Comparison of ENCODE assay signal across 19 mouse cellular contexts in the genomic region with DNA sequence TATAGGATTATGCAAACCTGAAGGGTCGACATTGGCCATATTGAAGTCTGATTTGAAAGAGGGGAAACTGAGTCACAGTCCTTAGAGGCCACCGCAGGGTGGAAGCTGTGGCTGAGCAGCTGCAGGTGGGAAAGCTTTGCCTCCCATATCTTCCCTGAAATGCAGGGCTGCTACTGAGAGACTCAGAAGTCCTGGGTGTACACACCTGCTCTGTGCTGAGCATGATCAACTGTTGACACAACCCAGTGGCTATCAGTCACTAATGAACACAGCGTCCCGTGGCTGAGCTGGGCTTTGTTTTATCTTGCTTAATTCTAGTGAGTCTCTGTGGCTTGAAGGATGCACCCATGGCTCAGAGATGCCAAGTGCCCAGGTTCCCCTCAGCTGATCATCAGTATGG. TPM values are rescaled to one million over a fixed set of nuclear protein-coding genes. Genes with fewer than 3 reads are reported as not detected.
A peak's percentile ranks its signal among the peaks of the same experiment; 100 is the strongest.
DNase-seq lines count a peak whose midpoint lies in the region; ATAC-seq and TF ChIP-seq lines count a peak whose summit lies in the region.
"Had no signal": no experiment of that assay in that cellular context is flagged by ENCODE, and none has a peak within 500 bp of the region (broad histone marks: within the 10 kb centered on the region; RNA-seq: fewer than 3 reads in every experiment).

No protein-coding gene starts in this region.

- TF ChIP-seq EP300 in stomach, postnatal 0 days (optimal IDR thresholded peaks at IDR 0.05) = no peak

- H3K4me1 ChIP-seq in stomach, embryonic 14.5 days (ENCODE audit: control insufficient read depth, insufficient read depth, low read length) = no peaks in the 10 kb centered on the region
- no peaks in the 10 kb centered on the region for H3K4me1 ChIP-seq in stomach, embryonic 15.5 days
- H3K4me1 ChIP-seq in stomach, postnatal 0 days (replicated peaks; ENCODE audit: control insufficient read depth, insufficient read depth) = no peaks in the 10 kb centered on the region
- H3K4me1 ChIP-seq: embryonic facial prominence, embryonic 13.5 days; embryonic facial prominence, embryonic 15.5 days had no signal

- no peaks in the 10 kb centered on the region for H3K27me3 ChIP-seq in stomach, embryonic 14.5 days (ENCODE audit: control insufficient read depth, insufficient read depth, low read length)
- no peaks in the 10 kb centered on the region for H3K27me3 ChIP-seq in stomach, embryonic 15.5 days (replicated peaks)
- no peaks in the 10 kb centered on the region for H3K27me3 ChIP-seq in stomach, postnatal 0 days (ENCODE audit: control insufficient read depth, insufficient read depth, low read length)
- H3K27me3 ChIP-seq: embryonic facial prominence, embryonic 13.5 days; embryonic facial prominence, embryonic 15.5 days; forebrain, embryonic 12.5 days had no signal

- H3K9me3 ChIP-seq in stomach, embryonic 14.5 days (ENCODE audit: control insufficient read depth, low read depth, low read length) = no peaks in the 10 kb centered on the region
- no peaks in the 10 kb centered on the region for H3K9me3 ChIP-seq in stomach, embryonic 15.5 days
- no peaks in the 10 kb centered on the region for H3K9me3 ChIP-seq in stomach, postnatal 0 days (ENCODE audit: control insufficient read depth, low read length)
- H3K9me3 ChIP-seq: embryonic facial prominence, embryonic 13.5 days; embryonic facial prominence, embryonic 15.5 days; forebrain, embryonic 10.5 days; forebrain, embryonic 12.5 days had no signal

- no peaks in the 10 kb centered on the region for H3K36me3 ChIP-seq in stomach, embryonic 14.5 days (ENCODE audit: control insufficient read depth, insufficient read depth, low read length)
- no peaks in the 10 kb centered on the region for H3K36me3 ChIP-seq in stomach, embryonic 15.5 days
- no peaks in the 10 kb centered on the region for H3K36me3 ChIP-seq in stomach, postnatal 0 days (ENCODE audit: control insufficient read depth, insufficient read depth, low read length)
- H3K36me3 ChIP-seq: embryonic facial prominence, embryonic 13.5 days; embryonic facial prominence, embryonic 15.5 days; forebrain, embryonic 10.5 days; forebrain, embryonic 12.5 days had no signal

- no peak for TF ChIP-seq CTCF in stomach, postnatal 0 days (IDR thresholded peaks at IDR 0.05; ENCODE audit: low read depth)

- peak; percentile 23 for DNase-seq in stomach, postnatal 0 days (ENCODE audit: low spot score)
- no peak for DNase-seq in gastrocnemius, adult 8-10 months (ENCODE audit: low spot score in 2 of 2)
- no peak for DNase-seq in kidney, adult 11 months
- DNase-seq: adrenal gland, adult 2 months; adrenal gland, postnatal 10 days; adrenal gland, postnatal 25 days; embryo, embryonic 11 days had no signal

- H3K4me3 ChIP-seq in stomach, embryonic 14.5 days (ENCODE audit: low read depth, low read length) = no peak overlapping the region
- no peak overlapping the region for H3K4me3 ChIP-seq in stomach, embryonic 15.5 days (replicated peaks)
- H3K4me3 ChIP-seq in stomach, postnatal 0 days (ENCODE audit: low read depth, low read length) = no peak overlapping the region
- H3K4me3 ChIP-seq: embryonic facial prominence, embryonic 13.5 days; embryonic facial prominence, embryonic 15.5 days; erythroblast, embryonic 14.5 days; forebrain, embryonic 10.5 days; forebrain, embryonic 12.5 days had no signal

- no peak overlapping the region for H3K4me2 ChIP-seq in stomach, embryonic 14.5 days (replicated peaks; ENCODE audit: low read depth, low read length)
- H3K4me2 ChIP-seq in stomach, embryonic 15.5 days = no peak overlapping the region
- H3K4me2 ChIP-seq in stomach, postnatal 0 days (replicated peaks; ENCODE audit: low read depth) = no peak overlapping the region
- H3K4me2 ChIP-seq: embryonic facial prominence, embryonic 13.5 days; embryonic facial prominence, embryonic 15.5 days; forebrain, embryonic 12.5 days had no signal

- H3K9ac ChIP-seq in stomach, embryonic 14.5 days (replicated peaks; ENCODE audit: low read depth, low read length) = no peak overlapping the region
- no peak overlapping the region for H3K9ac ChIP-seq in stomach, embryonic 15.5 days
- H3K9ac ChIP-seq in stomach, postnatal 0 days (ENCODE audit: low read length) = no peak overlapping the region
- H3K9ac ChIP-seq: embryonic facial prominence, embryonic 13.5 days; embryonic facial prominence, embryonic 15.5 days; forebrain, embryonic 12.5 days had no signal

- H3K27ac ChIP-seq in stomach, embryonic 14.5 days (ENCODE audit: low read length) = no peak overlapping the region
- H3K27ac ChIP-seq in stomach, embryonic 15.5 days = no peak overlapping the region
- no peak overlapping the region for H3K27ac ChIP-seq in stomach, postnatal 0 days (replicated peaks)
- H3K27ac ChIP-seq: embryonic facial prominence, embryonic 13.5 days; embryonic facial prominence, embryonic 15.5 days; forebrain, embryonic 10.5 days; forebrain, embryonic 12.5 days had no signal

- ATAC-seq in stomach, embryonic 14.5 days (ENCODE audit: insufficient number of reproducible peaks, insufficient read depth, low FRiP score, low read depth) = 0 out of 2 replicates have a peak, but pooled peaks have one; percentile 18
- peak; percentile 50; the same call in 1 of the 2 replicates for ATAC-seq in stomach, embryonic 15.5 days (ENCODE audit: insufficient read depth, low FRiP score, low read depth)
- ATAC-seq in stomach, postnatal 0 days (ENCODE audit: low FRiP score, low TSS enrichment) = peak; percentile 61; the same call in 1 of the 2 replicates
- ATAC-seq: forebrain, embryonic 14.5 days; forebrain, embryonic 16.5 days had no signal

- WGBS in stomach, embryonic 14.5 days = 60% methylated on average over 4 of the region's 4 CpGs
- WGBS in stomach, embryonic 15.5 days = 62% methylated on average over 4 of the region's 4 CpGs
- 44% methylated on average over 4 of the region's 4 CpGs for WGBS in stomach, postnatal 0 days

RNA-seq across cellular contexts. Expression of a gene that starts 53.0 kb away (rescaled TPM):
- 0.51 and 0.77 TPM in 2 replicates for polyA plus RNA-seq in stomach, embryonic 14.5 days (2014; fragmentation: Nextera tagmentation; extraction: Ambion mirVana)
- polyA plus RNA-seq in stomach, embryonic 15.5 days (2015; fragmentation: Nextera tagmentation; extraction: Ambion mirVana) = 2.1 and 2.7 TPM in 2 replicates
- 7.9 and 8.5 TPM in 2 replicates for polyA plus RNA-seq in stomach, postnatal 0 days (2015; fragmentation: Nextera tagmentation; extraction: Ambion mirVana)
- total RNA-seq in gastrocnemius, adult 8-10 months (2022) = under 1 TPM in 1 of 4 experiments, not detected in 3; 0.11 TPM
- total RNA-seq: adrenal gland, adult 2 months; common myeloid progenitor, adult 5-6 weeks; MEL had no signal
- polyA plus RNA-seq: C2C12; erythroblast, embryonic 14.5 days had no signal

RNA-seq across cellular contexts. Expression of a gene that starts 55.5 kb away (rescaled TPM):
- polyA plus RNA-seq in stomach, embryonic 14.5 days (2014; fragmentation: Nextera tagmentation; extraction: Ambion mirVana) = 104 and 117 TPM in 2 replicates
- 105 and 114 TPM in 2 replicates for polyA plus RNA-seq in stomach, embryonic 15.5 days (2015; fragmentation: Nextera tagmentation; extraction: Ambion mirVana)
- polyA plus RNA-seq in stomach, postnatal 0 days (2015; fragmentation: Nextera tagmentation; extraction: Ambion mirVana) = 204 and 212 TPM in 2 replicates
- 10 to 100 TPM; 46.0 to 55.2 (median 49.7) TPM for total RNA-seq in gastrocnemius, adult 8-10 months (2022)
